Mouse (Mus musculus) yolk sac, embryonic 10.5 days (tissue): ENCODE data around the gene Skp2.
A peak's percentile ranks its signal among the peaks of the same experiment; 100 is the strongest.

ENCODE experiments used
- DNase-seq: peaks from one replicate; pipeline ENCODE4 v3.0.0-alpha.2; 2017; ENCODE audit warnings: low spot score

The Skp2 gene

GRCm38 (mm10) chr15:9074671-9075070 lies 80.6 kb downstream of the Skp2 start:
- peak; percentile 54 for DNase-seq

- DNase-seq: no peak
Observed at GRCm38 (mm10) chr15:9074139-9074538, 81.1 kb downstream of the Skp2 start.

- no peak for DNase-seq
Observed at GRCm38 (mm10) chr15:9073684-9074083, 81.5 kb downstream of the Skp2 start.

- no peak for DNase-seq
Observed at GRCm38 (mm10) chr15:9073067-9073608, 82.1 kb downstream of the Skp2 start.

- DNase-seq: no peak
Observed at GRCm38 (mm10) chr15:9072630-9073029, 82.6 kb downstream of the Skp2 start.

- DNase-seq: peak; percentile 67
Observed at GRCm38 (mm10) chr15:9071556-9072544, 83.4 kb downstream of the Skp2 start.

GRCm38 (mm10) chr15:9070912-9071555 lies 84.2 kb downstream of the Skp2 start, which contains the start of gene Nadk2:
TSS of gene Nadk2 (plus strand) at chr15:9071260.
- DNase-seq: peak; percentile 100

GRCm38 (mm10) chr15:9070353-9070752 lies 84.9 kb downstream of the Skp2 start:
- DNase-seq: no peak

- no peak for DNase-seq
Observed at GRCm38 (mm10) chr15:9068881-9069280, 86.3 kb downstream of the Skp2 start.
